Mouse (Mus musculus): ENCODE results near the gene Arid1b. TPM values are rescaled to one million over a fixed set of nuclear protein-coding genes. Genes with fewer than 3 reads are reported as not detected.

Gene Arid1b
- polyA plus RNA-seq, 1 experiment from 2014 or later: 12.5 TPM

- 93% methylated on average over 3 of the region's 3 CpGs for WGBS
- ATAC-seq (ENCODE audit: low FRiP score, low read depth): no peak
Measured at GRCm38 (mm10) chr17:5273118-5273517, 279.0 kb downstream of the Arid1b start.

GRCm38 (mm10) chr17:5273685-5274084 lies 279.6 kb downstream of the Arid1b start:
- H3K27ac ChIP-seq: no peak overlapping the region
- H3K27me3 ChIP-seq: no peaks in the 10 kb centered on the region
- no peak overlapping the region for H3K4me3 ChIP-seq
- H3K4me1 ChIP-seq: peaks cover 21% of the 10 kb centered on the region
- H3K9ac ChIP-seq: no peak overlapping the region
- H3K4me2 ChIP-seq (replicated peaks): no peak overlapping the region
- ATAC-seq (ENCODE audit: low FRiP score, low read depth): no peak
- no peaks in the 10 kb centered on the region for H3K9me3 ChIP-seq
- 62% methylated on average over 3 of the region's 3 CpGs for WGBS
- peaks cover 30% of the 10 kb centered on the region for H3K36me3 ChIP-seq

More at GRCm38 (mm10) chr17:5273118-5273517, 279.0 kb downstream of the Arid1b start:
- H3K4me3 ChIP-seq: no peak overlapping the region
- H3K4me2 ChIP-seq (replicated peaks): no peak overlapping the region
- no peaks in the 10 kb centered on the region for H3K27me3 ChIP-seq
- no peaks in the 10 kb centered on the region for H3K9me3 ChIP-seq
- H3K36me3 ChIP-seq: peaks cover 32% of the 10 kb centered on the region
- H3K4me1 ChIP-seq: peaks cover 21% of the 10 kb centered on the region
- no peak overlapping the region for H3K27ac ChIP-seq
- H3K9ac ChIP-seq: no peak overlapping the region

DNA sequence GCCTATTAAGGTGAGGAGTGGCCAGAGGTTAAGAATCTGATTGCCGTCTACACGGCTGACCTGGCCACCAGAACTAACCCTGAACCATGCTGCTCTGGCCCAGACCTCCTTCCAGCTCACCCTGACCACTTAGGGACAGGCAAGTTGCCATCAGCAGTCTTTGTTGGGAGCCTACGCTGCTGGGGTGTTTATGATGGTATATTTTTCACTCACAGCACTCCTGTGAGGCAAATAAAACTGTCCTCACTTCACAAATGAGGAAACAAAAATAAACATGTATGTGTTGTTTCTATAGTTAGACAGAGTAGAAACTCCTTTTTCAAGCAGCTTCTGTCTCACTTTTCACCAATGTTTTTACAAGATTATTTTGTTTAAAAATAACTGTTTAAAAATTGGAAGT lies 280.3 kb downstream of the Arid1b start:
- H3K36me3 ChIP-seq: peaks cover 34% of the 10 kb centered on the region
- H3K27me3 ChIP-seq: no peaks in the 10 kb centered on the region
- H3K4me3 ChIP-seq: no peak overlapping the region
- peaks cover 21% of the 10 kb centered on the region for H3K4me1 ChIP-seq
- H3K9me3 ChIP-seq: no peaks in the 10 kb centered on the region
- 0 out of 2 replicates have a peak, but pooled peaks have one; percentile 35 for ATAC-seq (ENCODE audit: low FRiP score, low read depth)
- 66% methylated on average over 3 of the region's 3 CpGs for WGBS
- no peak overlapping the region for H3K27ac ChIP-seq
- no peak overlapping the region for H3K9ac ChIP-seq
- no peak overlapping the region for H3K4me2 ChIP-seq (replicated peaks)

- H3K27ac ChIP-seq: no peak overlapping the region
Measured at GRCm38 (mm10) chr17:5275749-5276148, 281.6 kb downstream of the Arid1b start.

GRCm38 (mm10) chr17:5277137-5277871 lies 283.2 kb downstream of the Arid1b start:
- Histone ChIP-seq H3K36me3 (peaks cover 41% of the 10 kb centered on the region), H3K9me3 (no peaks in the 10 kb centered on the region), H3K27ac (no peak overlapping the region), H3K27me3 (no peaks in the 10 kb centered on the region), H3K4me2 (replicated peaks) (no peak overlapping the region), H3K9ac (no peak overlapping the region), H3K4me3 (no peak overlapping the region), H3K4me1 (peaks cover 21% of the 10 kb centered on the region)
- ATAC-seq (ENCODE audit: low FRiP score, low read depth): no peak
- WGBS: 90% methylated on average over 17 of the region's 17 CpGs

More at GRCm38 (mm10) chr17:5275749-5276148, 281.6 kb downstream of the Arid1b start:
- WGBS: 60% methylated on average over 6 of the region's 6 CpGs
- Histone ChIP-seq H3K27me3 (no peaks in the 10 kb centered on the region), H3K4me1 (peaks cover 21% of the 10 kb centered on the region), H3K36me3 (peaks cover 39% of the 10 kb centered on the region), H3K9ac (no peak overlapping the region), H3K4me3 (no peak overlapping the region), H3K4me2 (replicated peaks) (no peak overlapping the region), H3K9me3 (no peaks in the 10 kb centered on the region)
- ATAC-seq (ENCODE audit: low FRiP score, low read depth): no peak

DNA sequence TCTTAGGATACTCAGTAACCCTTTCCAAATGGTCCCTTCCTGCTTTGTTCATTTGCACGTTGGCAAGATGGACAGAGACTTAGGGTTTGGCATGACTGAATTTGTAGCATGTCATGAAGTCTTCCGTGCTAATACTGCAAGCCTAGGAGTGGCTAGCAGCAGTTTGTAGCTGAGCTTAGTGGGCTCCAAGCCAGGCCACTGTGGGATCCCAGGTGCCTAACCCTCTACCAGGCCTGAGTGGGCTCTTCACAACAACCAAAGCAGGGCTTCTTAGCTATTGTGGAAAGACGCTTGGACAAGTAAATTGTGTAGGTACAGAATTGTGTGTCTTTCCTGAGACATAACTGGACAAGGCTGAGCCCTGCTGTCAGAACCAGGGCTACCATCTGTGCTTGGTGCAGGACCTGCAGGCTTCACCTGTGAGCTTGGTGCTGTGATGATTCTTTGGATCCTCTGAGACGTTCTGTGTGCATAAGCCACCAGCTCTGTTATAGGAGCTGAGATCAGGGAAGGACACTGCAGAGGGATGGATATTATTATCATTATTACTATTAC lies 286.4 kb downstream of the Arid1b start:
- Histone ChIP-seq H3K9ac (no peak overlapping the region), H3K27me3 (no peaks in the 10 kb centered on the region), H3K4me2 (replicated peaks) (no peak overlapping the region), H3K36me3 (peaks cover 49% of the 10 kb centered on the region), H3K9me3 (no peaks in the 10 kb centered on the region), H3K4me1 (peaks cover 9% of the 10 kb centered on the region), H3K4me3 (no peak overlapping the region), H3K27ac (no peak overlapping the region)
- WGBS: 86% methylated on average over 4 of the region's 4 CpGs
- no peak for ATAC-seq (ENCODE audit: low FRiP score, low read depth)

- Histone ChIP-seq H3K9ac (no peak overlapping the region), H3K4me1 (peaks cover 32% of the 10 kb centered on the region), H3K27me3 (no peaks in the 10 kb centered on the region), H3K36me3 (peaks cover 35% of the 10 kb centered on the region), H3K4me3 (no peak overlapping the region), H3K4me2 (replicated peaks) (no peak overlapping the region), H3K27ac (no peak overlapping the region), H3K9me3 (no peaks in the 10 kb centered on the region)
- WGBS: 81% methylated on average over 10 of the region's 10 CpGs
- ATAC-seq (ENCODE audit: low FRiP score, low read depth): no peak
Measured at GRCm38 (mm10) chr17:5284783-5285182, 290.7 kb downstream of the Arid1b start.

DNA sequence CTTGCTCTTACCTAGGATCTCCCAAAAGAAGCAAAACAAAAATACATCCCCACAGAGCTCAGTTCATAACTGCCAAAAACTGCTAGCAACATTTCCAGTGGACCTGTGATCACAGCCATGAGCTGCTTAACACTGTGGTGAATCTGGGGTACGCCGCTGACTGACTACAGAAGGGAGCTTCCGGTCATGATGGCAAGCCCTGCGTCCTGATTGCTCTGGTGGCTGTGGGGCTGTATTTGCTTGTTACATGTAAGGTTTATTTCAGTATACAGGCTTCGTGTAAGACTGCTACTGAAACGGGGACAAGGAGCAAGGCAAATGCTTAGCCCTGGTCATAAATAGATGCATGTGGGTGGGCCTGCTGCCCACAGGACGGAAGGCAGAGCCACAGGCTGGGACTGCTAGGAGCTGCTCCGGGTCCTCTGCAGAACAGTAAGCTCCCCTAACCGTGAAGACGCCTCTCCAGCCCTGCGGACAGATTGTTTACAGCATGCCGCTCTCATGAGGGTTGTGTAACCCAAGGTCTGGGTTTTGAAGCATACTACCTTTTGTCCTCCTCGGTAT lies 291.8 kb downstream of the Arid1b start:
- Histone ChIP-seq H3K9ac (no peak overlapping the region), H3K4me2 (replicated peaks) (no peak overlapping the region), H3K9me3 (no peaks in the 10 kb centered on the region), H3K27ac (no peak overlapping the region), H3K4me1 (peaks cover 32% of the 10 kb centered on the region), H3K36me3 (peaks cover 31% of the 10 kb centered on the region), H3K27me3 (no peaks in the 10 kb centered on the region), H3K4me3 (no peak overlapping the region)
- ATAC-seq (ENCODE audit: low FRiP score, low read depth): no peak
- WGBS: 51% methylated on average over 13 of the region's 13 CpGs

GRCm38 (mm10) chr17:5286571-5287209 lies 292.6 kb downstream of the Arid1b start:
- ATAC-seq (ENCODE audit: low FRiP score, low read depth): no peak
- Histone ChIP-seq H3K27ac (no peak overlapping the region), H3K36me3 (peaks cover 31% of the 10 kb centered on the region), H3K4me3 (no peak overlapping the region), H3K4me2 (replicated peaks) (no peak overlapping the region), H3K9me3 (no peaks in the 10 kb centered on the region), H3K27me3 (no peaks in the 10 kb centered on the region), H3K9ac (peak overlapping the region; percentile 13; the same call in 1 of the 2 replicates), H3K4me1 (peaks cover 32% of the 10 kb centered on the region)
- 52% methylated on average over 15 of the region's 15 CpGs for WGBS

DNA sequence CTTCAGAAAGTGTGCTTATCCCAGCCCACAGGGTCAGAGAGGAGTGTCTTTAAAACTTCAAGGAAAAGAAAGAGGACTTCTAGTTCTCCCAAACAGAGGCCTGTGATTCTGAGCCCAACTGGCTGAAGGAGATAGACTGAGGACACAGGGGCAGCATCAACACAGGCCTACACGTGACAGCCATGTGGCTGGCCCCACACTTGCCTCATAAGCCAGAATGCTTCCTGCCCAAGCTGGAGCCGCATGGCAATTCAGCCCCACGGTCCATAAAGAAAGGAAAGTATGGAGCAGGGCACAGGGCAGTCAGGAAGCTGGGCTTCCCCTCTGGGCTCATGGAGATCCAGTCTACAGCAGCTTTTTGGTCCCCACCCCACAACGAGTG lies 293.1 kb downstream of the Arid1b start:
- Histone ChIP-seq H3K36me3 (peaks cover 27% of the 10 kb centered on the region), H3K27ac (no peak overlapping the region), H3K4me1 (peaks cover 32% of the 10 kb centered on the region), H3K27me3 (no peaks in the 10 kb centered on the region), H3K9me3 (no peaks in the 10 kb centered on the region), H3K9ac (peak overlapping the region; percentile 13; the same call in 1 of the 2 replicates), H3K4me2 (replicated peaks) (no peak overlapping the region), H3K4me3 (no peak overlapping the region)
- ATAC-seq (ENCODE audit: low FRiP score, low read depth): no peak
- WGBS: 52% methylated on average over 4 of the region's 4 CpGs

- ATAC-seq (ENCODE audit: low FRiP score, low read depth): no peak
- Histone ChIP-seq H3K27ac (no peak overlapping the region), H3K36me3 (peaks cover 27% of the 10 kb centered on the region), H3K27me3 (no peaks in the 10 kb centered on the region), H3K9me3 (no peaks in the 10 kb centered on the region), H3K4me3 (no peak overlapping the region), H3K9ac (no peak overlapping the region), H3K4me1 (peaks cover 32% of the 10 kb centered on the region), H3K4me2 (replicated peaks) (no peak overlapping the region)
- WGBS: 68% methylated on average over 9 of the region's 9 CpGs
Measured at GRCm38 (mm10) chr17:5287641-5288040, 293.5 kb downstream of the Arid1b start.
